Mouse (Mus musculus): ENCODE results near the gene 1110004F10Rik.

1110004F10Rik gene

DNA sequence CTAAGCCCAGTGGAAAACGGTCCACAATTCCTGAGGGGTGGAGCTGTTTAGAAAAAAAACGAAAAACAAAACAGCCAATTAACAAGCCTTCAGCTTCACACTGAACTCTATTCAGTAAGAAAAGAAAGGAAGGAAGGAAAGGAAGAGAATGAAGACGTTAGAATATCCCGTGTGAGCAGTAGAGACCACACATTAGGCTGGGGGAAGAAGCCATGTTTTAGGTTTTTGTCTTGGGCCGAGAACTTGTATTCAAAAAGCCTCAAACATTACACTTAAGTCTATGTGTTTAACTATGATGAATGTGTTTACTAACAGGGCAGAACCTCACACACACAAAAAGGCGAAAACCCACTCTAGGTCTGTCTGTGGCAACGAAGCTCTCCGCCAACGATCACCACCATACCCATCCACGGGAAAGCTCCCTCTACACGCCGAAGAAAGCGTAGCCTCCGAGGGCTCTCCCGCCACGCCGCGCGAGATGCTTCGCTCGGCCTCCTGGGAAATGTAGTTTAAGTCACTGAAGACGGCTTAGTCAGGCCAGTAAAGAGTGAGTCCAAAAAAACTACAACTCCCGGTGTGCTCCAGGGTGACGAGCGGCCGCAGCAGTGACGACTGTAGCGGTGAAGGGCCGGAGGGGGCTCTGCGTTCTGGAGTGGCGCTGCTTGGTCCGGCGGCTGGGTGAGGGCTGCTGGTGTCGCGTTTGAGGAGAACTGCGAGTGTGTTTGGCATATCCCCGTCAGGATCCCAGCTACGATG, 53.7 kb downstream of the 1110004F10Rik start:
- peak; percentile 92 for DNase-seq (ENCODE audit: low spot score in 2 of 2)

DNA sequence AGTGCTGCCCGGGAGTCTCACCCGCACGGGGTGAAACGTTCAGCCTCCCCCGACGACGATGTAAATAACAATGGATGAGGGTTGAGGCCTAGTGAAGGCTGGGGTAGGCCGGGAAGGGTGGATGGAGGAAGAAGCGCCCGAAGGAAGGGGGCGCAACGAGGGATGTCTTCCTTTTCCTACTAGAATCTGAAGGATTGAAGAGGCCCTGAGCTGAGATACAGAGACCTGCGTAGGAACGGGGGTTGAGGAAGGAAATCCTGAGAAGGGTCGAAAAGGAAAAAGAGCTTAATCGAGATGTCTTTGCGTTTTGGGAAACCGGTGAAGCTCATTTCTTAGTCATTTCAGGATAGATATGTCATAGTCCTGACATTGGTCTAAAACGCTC, 54.3 kb downstream of the 1110004F10Rik start:
- DNase-seq (ENCODE audit: low spot score in 2 of 2): no peak

DNA sequence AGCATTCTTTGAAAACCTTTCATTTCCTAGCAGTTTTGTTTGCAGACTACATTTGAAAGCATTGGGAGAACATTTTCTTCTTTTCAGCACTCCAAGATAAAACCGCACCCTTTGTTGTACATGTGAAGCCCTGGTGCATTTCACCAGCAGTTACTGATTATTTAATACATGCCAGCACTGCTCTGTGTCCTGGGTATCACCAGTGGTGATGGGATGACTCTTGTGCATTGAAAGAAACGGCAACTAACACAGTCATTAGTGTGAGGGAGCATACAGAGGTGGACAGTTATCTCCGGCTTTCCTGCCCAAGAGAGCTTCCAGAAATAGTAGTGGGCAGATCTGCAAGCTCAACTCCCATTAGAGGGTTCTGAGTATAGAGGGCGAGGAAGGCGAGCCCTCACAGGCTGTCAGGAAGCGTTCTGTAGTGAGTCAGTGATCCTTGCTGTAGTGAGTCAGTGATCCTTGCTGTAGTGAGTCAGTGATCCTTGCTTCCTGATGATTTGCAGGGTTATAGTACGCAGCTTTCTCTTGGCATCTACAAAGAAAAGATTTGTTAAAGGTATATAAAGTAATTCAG, 60.8 kb downstream of the 1110004F10Rik start:
- no peak for DNase-seq (ENCODE audit: low spot score in 2 of 2)

DNA sequence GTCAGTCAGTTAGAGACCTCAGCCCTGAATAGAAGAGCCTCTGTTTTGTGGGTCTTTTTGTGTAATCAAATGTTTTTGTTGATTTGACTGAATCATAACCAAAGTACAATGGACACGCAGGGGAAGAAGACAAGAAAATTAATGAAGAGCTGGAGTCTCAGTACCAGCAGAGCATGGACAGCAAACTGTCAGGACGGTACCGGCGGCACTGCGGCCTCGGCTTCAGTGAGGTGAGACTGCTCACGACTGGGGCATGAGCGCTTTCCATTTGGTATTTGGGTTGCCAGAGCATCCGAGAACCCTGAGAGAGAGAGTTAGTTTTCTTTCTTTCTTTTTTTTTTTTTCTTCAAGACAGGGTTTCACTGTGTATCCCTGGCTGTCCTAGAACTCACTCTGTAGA, 63.9 kb downstream of the 1110004F10Rik start:
- DNase-seq (ENCODE audit: low spot score in 2 of 2): no peak

DNA sequence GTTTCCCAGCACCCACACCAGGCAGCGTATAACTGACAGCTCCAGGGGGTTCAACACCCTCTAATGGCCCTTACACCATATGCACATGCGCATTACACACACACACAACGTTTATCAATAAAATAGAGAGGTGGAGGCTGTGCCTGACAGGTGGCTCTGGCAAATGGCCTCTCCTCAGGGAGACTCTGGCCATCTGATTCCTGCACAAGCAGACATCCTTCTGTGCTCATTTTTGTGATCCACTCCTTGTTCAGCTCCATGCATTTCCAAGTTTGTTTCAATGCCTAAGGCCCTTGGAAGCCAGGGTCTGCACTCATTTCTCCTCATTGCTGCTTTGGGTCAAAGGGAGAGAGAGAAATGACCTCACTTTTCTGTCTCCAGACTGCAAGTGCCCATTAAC, 71.5 kb downstream of the 1110004F10Rik start:
- DNase-seq (ENCODE audit: low spot score in 2 of 2): no peak

DNA sequence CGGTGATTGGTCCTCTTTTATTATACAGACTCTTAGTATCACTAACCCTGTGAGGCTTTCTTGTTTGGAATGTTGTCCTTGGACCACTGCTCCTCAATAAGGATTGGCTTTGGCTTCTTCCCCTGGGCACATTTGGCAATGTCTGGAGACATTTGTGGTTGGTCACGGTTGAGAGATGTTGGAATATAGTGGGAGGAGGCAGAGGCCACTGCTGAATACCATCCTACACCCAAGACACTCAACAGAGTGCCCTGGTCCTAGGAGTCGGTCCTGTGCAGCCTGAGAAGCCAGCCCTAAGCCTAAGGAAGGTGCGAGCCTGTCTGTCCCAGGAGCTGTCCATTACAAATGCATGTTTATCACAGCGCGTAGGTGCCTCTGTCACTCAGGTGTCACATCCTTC, 72.3 kb downstream of the 1110004F10Rik start:
- no peak for DNase-seq (ENCODE audit: low spot score in 2 of 2)

DNA sequence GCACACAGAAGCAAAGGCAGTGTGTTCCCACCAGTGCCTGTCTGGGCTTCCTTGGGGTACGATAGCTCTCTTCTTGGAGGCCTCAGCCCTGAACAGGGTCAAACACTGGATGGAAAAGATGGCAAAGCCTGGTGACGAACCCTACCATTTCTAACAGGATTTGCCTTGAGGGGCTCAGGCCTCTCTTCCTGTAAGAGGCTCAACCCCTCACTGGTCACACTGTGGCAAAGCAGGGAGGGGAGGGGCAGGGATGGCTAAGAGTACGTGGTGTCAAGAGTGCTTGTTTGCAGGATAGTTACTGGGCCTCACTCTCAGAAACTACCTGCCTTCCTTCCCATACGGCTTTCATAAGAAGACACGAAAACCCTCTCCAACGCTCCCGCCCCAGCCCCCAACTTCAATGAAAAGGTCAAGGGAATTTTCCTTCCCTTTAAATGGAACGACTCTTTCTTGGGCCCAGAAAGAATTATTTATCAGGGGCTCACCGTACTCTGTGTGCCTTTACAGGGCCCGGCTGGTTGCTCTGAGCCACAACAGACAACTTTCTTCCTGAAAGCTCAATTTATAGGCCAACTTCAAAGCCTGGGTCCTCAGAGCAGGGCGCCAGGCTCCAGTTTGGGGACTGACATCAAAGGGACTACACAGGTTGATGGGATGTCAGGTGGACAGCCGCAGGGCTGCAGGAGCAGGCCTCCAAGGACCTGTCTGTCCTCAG, 76.2 kb downstream of the 1110004F10Rik start:
- DNase-seq (ENCODE audit: low spot score in 2 of 2): no peak

DNA sequence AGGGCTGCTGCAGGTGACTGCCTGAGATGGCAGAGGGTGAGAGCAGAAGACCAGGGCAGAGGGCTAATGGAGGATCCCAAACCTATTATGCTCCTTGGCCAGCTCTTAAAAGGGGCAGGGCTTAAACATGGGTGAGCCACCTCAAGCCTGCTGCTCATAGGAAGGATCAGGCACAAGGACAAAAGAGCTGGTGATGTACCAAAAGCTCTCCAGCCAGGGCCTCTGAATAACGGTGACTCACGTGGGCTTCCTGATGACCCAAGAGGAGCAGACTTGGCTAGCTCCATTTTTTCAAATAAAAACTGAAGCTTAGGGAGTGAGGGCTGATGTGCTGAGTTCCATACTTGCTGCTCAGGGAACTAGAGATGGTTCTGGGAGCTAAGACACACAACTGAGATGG, 76.8 kb downstream of the 1110004F10Rik start:
- DNase-seq (ENCODE audit: low spot score in 2 of 2): no peak

DNA sequence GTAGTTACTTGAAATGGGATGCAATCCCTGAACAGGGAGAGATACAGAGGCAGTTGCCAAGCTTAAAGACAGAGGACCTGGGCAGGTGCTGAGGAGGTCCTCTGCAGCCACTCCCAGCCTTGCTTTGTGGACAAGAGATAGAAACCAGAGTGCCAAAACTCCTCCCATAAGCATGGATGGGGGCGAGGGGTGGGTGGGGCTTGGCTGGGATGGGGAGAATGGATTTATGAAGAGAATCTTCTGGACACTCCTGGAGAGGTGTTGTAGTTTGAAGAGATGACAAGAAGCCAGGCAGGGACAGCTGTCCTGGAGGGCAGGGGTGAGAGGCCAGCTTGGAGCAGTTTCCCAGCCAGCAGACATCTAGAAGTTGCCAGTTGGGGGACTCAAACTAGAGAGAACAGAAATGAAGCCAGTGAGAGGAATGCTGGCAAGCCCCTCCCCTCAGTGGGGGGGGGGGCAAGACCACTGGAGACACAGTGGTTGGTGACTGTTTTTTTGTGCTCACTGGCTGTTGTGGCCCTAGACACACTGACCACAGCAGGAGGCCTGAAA, 80.2 kb downstream of the 1110004F10Rik start:
- no peak for DNase-seq (ENCODE audit: low spot score in 2 of 2)

DNA sequence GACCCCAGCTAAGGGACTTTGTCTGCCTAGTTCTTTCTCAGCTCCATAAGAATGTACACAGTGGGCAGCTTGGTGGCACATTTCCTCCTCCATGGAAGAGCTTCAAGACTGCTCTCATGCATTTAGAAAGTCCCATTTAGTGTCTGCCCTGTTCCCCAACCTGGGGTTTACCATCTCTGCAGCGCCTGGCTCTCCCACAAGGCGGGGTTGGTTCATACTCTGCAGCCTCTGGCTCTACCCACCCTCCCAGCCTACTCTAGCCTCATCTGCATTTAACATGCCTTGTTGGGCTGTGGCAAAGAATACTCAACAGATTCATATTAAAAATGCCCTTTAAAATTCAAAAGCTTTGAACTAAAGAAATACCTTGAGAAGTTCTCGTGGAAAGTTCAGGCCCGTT, 81.5 kb downstream of the 1110004F10Rik start:
- no peak for DNase-seq (ENCODE audit: low spot score in 2 of 2)

DNA sequence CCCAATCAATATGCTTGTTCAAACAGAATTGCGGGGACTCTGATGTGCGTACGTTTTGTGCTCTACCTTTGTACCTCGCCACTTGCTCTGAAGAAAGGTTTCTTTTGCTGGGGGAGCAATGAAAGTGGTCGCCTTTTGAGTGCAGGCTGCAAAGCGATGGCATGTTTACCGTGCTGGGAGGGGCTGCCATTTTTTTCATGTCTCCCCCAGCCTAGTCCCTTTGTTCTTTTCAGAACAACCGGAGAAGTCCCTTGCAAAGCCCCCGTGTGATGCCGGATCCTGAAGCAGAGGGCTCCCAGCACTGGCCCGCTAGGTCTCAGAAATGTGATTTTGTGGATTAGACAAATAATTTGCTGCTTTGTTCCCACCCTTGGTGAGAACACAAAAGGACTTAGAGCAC, 82.0 kb downstream of the 1110004F10Rik start:
- no peak for DNase-seq (ENCODE audit: low spot score in 2 of 2)

DNA sequence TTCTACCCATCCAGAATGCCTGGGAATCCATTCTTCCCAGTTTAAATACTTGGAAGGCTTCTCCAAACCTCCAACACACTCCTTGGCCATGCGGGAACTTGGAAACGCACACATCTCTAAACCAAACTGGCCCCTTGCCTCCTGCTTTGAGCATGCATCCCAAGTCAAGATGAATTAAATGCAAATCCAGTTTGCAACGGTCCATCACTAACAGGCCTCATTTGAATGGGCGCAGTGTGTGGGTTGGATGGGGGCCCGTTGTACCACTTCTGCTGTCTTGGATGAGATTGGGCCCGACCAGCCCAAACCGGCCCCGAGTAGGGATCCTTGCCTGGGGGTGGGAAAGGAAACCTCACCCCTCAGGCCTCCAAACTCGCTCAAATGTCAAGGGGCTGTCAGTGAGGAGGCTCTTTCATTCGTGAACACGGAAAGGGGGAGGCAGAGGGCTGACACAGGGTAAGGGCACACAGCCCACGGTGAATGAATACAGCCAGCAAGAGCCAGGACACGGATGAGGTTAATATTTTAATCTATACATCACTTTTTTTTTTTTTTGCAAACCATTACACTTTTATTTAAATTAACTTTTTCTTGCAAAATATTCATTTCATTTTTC, 83.9 kb downstream of the 1110004F10Rik start:
- DNase-seq (ENCODE audit: low spot score in 2 of 2): peak in 1 of 2 experiments; percentile 18

DNA sequence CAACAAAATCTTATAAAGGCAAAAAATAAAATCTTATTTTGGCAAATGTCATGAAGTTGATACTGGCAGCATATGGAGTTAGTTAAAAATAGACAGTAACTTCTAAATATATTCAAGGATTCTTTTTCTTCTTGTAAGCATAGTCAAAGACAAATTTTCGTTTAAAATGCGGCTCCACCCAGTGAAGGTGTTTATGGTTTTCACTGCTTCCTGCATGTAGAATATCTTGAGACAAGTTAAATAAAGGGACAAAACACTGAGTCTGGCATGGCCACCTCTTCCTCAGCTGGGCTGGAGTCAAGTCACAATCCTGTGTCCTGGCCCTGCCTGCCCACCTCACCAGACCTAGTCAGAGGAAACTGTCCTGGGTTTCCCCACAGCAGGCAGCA, 84.4 kb downstream of the 1110004F10Rik start:
- no peak for DNase-seq (ENCODE audit: low spot score in 2 of 2)

DNA sequence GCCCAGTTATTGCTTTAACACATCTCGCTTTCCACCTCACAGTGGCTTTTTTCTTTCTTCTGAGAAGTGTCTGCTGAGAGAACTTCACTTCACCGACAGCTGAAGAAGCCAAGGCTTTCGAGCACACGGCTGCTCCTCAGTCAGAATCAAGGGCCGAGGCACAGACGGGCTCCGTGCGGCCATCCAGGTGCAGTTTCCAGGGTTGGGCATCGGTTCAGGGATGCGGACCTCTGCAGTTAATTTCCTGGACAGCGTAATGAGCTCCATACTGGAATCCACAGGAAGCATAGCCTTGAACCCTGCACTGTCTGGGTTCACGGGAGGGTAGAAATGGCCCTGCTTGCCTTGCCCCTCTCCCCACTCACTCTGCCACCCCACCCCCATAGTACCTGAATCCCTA, 84.9 kb downstream of the 1110004F10Rik start:
- no peak for DNase-seq (ENCODE audit: low spot score in 2 of 2)

DNA sequence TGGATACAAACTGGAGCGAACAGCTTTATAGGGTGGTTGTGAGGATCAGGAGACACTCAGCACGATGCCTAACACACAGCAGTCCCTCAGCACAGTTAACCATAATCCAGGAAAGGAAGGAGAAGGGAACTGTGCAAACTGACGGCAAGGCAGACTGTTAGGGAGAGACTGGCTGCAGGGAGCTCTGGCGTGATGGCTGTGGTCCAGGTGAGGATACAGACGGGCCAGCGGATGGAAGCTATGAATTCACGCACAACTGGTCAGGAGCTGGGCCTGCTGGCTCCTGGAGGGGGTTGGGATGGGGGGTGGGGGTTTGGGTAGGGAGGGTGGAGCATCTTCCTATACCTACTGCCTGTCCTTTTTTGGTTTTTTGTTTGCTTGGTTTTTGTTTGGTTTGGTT, 86.5 kb downstream of the 1110004F10Rik start:
- DNase-seq (ENCODE audit: low spot score in 2 of 2): no peak

DNA sequence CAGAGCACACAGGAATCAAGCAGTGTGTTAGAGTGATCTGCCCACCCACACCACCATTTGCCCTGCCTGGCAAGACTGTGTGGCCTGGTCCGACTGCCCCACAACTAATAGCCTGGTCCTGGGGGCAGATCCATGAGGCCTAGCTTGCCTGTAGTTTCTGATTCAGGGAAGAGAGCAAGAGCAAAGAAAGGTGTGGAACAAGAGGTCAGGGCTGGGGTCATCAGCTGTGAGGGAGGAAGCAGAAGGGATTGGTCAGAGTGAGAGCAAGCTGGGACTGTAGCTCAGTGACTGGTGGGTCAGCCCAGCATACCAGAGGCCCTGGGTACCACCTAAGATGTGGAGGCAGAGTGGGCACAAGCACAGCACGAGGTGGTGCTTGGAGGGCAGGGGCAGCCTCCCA, 87.9 kb downstream of the 1110004F10Rik start:
- DNase-seq (ENCODE audit: low spot score in 2 of 2): no peak

DNA sequence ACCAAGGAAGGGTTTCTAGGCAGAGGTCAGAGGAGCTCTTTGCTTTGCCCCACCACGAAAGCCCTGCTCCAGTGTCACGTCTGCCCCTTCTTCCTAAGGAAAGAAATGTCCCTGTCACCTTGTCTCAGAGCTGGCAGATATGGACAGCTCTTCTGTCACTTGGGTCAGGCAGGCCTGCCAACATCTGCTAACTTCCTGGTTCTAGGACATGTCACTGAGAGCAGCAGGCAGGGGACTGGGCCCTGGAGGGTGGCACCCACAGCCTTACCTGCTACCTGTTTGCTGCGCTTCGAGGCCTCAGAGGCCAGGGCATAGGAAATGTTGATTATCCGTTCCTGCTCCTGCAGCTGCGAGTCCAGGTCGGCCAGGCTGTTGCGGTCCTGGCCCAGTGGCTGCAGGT, 89.1 kb downstream of the 1110004F10Rik start:
- DNase-seq (ENCODE audit: low spot score in 2 of 2): no peak

DNA sequence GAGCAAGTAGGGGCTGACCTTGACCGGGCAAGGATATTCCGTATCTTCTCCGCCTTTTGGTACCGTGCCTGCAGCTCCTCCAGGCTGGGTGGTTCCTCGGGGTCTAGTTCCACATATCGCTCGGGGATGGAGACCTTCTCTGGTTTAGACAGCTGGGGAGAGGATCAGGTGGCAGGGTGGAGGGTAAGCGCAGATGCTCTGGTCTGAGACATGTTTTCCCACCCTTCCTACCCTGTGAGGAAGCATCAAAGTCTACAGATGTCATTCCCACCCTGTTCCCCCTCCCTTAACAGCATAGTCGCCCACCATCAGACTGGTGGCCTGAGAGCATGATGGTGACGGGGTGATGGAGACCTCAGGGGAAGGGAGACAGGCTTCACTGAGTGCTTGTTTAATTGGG, 90.2 kb downstream of the 1110004F10Rik start:
- DNase-seq (ENCODE audit: low spot score in 2 of 2): no peak

DNA sequence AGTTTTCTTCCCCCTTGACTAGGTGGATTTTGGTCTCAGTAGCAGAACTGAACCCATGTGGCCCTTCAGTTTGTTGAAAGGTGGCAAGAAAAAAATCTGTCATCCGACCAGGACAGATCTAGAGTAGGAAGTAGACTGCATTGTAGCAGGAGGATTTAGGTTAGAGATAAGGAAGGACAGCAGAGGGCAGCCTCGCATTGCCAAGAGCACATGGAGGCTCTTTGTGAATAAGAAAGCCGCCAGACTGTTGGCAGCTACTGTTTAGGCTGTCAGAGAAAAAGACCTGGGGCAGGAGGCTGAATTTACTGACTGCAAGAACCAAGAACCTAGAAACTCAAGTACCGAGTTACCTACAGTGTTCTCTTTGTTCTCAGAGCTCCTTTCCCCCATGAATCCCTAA, 92.2 kb downstream of the 1110004F10Rik start:
- peak in 1 of 2 experiments; percentile 21 for DNase-seq (ENCODE audit: low spot score in 2 of 2)

DNA sequence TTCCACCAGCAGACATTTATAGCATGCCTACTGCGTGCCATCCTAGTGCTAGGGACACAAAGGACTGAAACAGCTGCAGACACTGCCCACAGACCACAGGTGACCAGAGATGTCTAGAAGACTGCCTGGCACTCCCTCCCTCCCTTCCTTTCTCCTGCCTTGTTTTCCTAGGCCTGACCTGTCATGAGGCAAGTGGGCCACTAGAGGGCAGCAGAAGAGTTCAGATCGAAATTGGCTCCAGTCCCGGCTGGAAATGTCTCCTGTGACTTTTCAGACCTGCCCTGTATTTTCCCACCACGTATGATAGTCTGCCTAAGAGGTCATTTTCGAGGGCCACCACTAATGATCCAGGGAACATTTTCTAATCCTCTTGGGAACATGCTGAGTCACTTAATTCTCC, 92.9 kb downstream of the 1110004F10Rik start:
- peak; percentile 66 to 75 for DNase-seq (ENCODE audit: low spot score in 2 of 2)

DNA sequence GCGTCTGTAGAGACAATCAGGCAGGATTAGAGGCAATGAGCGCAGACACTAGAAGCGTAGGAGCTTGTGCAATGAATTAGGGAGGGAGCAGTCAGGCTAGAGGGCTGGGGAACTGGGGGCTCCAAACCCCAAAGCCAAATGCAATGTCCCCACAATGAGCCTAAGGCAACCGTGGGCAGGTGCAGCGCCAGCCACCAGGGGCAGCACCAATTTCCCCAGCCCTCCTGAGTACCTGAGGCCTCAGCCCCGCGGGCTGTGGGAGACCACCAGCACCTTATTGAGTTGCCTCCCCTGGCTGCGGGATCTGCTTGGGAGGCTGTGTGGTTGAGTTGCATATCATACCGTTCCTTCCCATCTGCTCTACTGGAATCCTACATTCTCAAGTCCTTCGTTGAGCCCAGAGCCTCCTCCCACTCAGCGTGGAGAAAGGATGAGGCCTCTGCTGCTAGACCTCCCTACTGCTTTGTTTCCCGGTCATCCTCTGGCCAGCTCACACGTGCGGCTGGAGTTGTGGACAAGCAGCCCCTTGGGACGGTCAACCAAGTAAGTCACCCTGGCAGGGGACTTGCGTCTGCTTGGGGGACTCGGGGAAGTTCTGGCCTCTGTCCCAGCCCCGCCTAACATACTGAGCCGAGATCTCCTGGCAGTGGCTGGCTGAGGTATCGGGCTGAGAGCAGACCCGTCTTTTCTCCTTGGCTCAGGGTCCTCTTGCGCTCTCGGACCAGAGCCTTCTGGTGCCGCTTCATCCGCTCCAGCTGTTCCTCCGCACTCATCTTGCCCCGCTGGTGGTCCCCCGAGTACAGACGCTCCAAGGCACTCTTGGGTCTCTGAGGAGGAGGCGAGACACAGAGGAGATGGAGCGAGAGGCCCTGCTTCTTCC, 95.5 kb downstream of the 1110004F10Rik start:
- no peak for DNase-seq (ENCODE audit: low spot score in 2 of 2)

Data from frontal cortex, postnatal 14 days (tissue).